23 mouse cellular contexts compared by ENCODE assay signal in genomic region chr6:94814711-94815110, GRCm38 (mm10).
DNase-seq lines count a peak whose midpoint lies in the region; ATAC-seq and TF ChIP-seq lines count a peak whose summit lies in the region.
"Had no signal": no experiment of that assay in that cellular context is flagged by ENCODE, and none has a peak within 500 bp of the region (broad histone marks: within the 10 kb centered on the region; RNA-seq: fewer than 3 reads in every experiment).

No protein-coding gene starts in this region.

- H3K9me3 ChIP-seq in hindbrain, embryonic 12.5 days (replicated peaks) = no peaks in the 10 kb centered on the region
- no peaks in the 10 kb centered on the region for H3K9me3 ChIP-seq in hindbrain, embryonic 10.5 days
- H3K9me3 ChIP-seq in liver, postnatal 0 days (ENCODE audit: low read length) = no peaks in the 10 kb centered on the region
- H3K9me3 ChIP-seq in liver, embryonic 11.5 days (ENCODE audit: control insufficient read depth, low read length) = no peaks in the 10 kb centered on the region
- H3K9me3 ChIP-seq in neural tube, embryonic 11.5 days (ENCODE audit: control insufficient read depth, low read length) = no peaks in the 10 kb centered on the region
- H3K9me3 ChIP-seq: embryonic facial prominence, embryonic 15.5 days; forebrain, embryonic 12.5 days; heart, embryonic 15.5 days; hindbrain, embryonic 15.5 days had no signal

- H3K9ac ChIP-seq in hindbrain, embryonic 12.5 days = no peak overlapping the region
- no peak overlapping the region for H3K9ac ChIP-seq in liver, postnatal 0 days (replicated peaks)
- no peak overlapping the region for H3K9ac ChIP-seq in liver, embryonic 11.5 days (ENCODE audit: low read depth, low read length)
- H3K9ac ChIP-seq in neural tube, embryonic 11.5 days (ENCODE audit: low read length) = no peak overlapping the region
- H3K9ac ChIP-seq: embryonic facial prominence, embryonic 15.5 days; forebrain, embryonic 12.5 days; heart, embryonic 15.5 days; hindbrain, embryonic 15.5 days had no signal

- no peak for TF ChIP-seq CTCF in liver, postnatal 0 days (IDR thresholded peaks at IDR 0.05; ENCODE audit: low read depth)

- H3K27me3 ChIP-seq in hindbrain, embryonic 12.5 days = no peaks in the 10 kb centered on the region
- H3K27me3 ChIP-seq in hindbrain, embryonic 10.5 days (ENCODE audit: insufficient read depth, poor library complexity, severe bottlenecking) = peaks cover 10% of the 10 kb centered on the region
- no peaks in the 10 kb centered on the region for H3K27me3 ChIP-seq in liver, postnatal 0 days (ENCODE audit: insufficient read depth, low read length)
- H3K27me3 ChIP-seq in liver, embryonic 11.5 days (replicated peaks; ENCODE audit: control insufficient read depth, insufficient read depth, low read length) = no peaks in the 10 kb centered on the region
- H3K27me3 ChIP-seq in neural tube, embryonic 11.5 days (ENCODE audit: control insufficient read depth, insufficient read depth, low read length) = no peaks in the 10 kb centered on the region
- H3K27me3 ChIP-seq: embryonic facial prominence, embryonic 15.5 days; forebrain, embryonic 12.5 days; hindbrain, embryonic 15.5 days; Patski had no signal

- H3K4me1 ChIP-seq in hindbrain, embryonic 12.5 days = peaks cover 15% of the 10 kb centered on the region; the same call in 1 of the 2 replicates
- H3K4me1 ChIP-seq in hindbrain, embryonic 10.5 days (replicated peaks) = peaks cover 25% of the 10 kb centered on the region
- H3K4me1 ChIP-seq in liver, postnatal 0 days (ENCODE audit: insufficient read depth) = no peaks in the 10 kb centered on the region
- H3K4me1 ChIP-seq in liver, embryonic 11.5 days (replicated peaks; ENCODE audit: control insufficient read depth, insufficient read depth, low read length) = 0 out of 2 replicates have a peak, but pooled peaks cover 3% of the 10 kb centered on the region
- H3K4me1 ChIP-seq in neural tube, embryonic 11.5 days (ENCODE audit: control insufficient read depth, insufficient read depth, low read length) = peaks cover 18% of the 10 kb centered on the region; the same call in 1 of the 2 replicates

- H3K4me3 ChIP-seq in hindbrain, embryonic 12.5 days = no peak overlapping the region
- H3K4me3 ChIP-seq in hindbrain, embryonic 10.5 days = no peak overlapping the region
- H3K4me3 ChIP-seq in liver, postnatal 0 days (ENCODE audit: low read depth, low read length) = no peak overlapping the region
- no peak overlapping the region for H3K4me3 ChIP-seq in liver, embryonic 11.5 days (ENCODE audit: low read depth, low read length)
- H3K4me3 ChIP-seq in neural tube, embryonic 11.5 days (ENCODE audit: low read depth, low read length) = no peak overlapping the region
- H3K4me3 ChIP-seq: embryonic facial prominence, embryonic 15.5 days; erythroblast, embryonic 14.5 days; forebrain, embryonic 12.5 days; heart, embryonic 15.5 days; hindbrain, embryonic 15.5 days had no signal

- no peaks in the 10 kb centered on the region for H3K36me3 ChIP-seq in hindbrain, embryonic 12.5 days
- H3K36me3 ChIP-seq in hindbrain, embryonic 10.5 days = no peaks in the 10 kb centered on the region
- no peaks in the 10 kb centered on the region for H3K36me3 ChIP-seq in liver, postnatal 0 days (replicated peaks; ENCODE audit: insufficient read depth, low read length)
- no peaks in the 10 kb centered on the region for H3K36me3 ChIP-seq in liver, embryonic 11.5 days (ENCODE audit: control insufficient read depth, insufficient read depth, low read length)
- no peaks in the 10 kb centered on the region for H3K36me3 ChIP-seq in neural tube, embryonic 11.5 days (ENCODE audit: control insufficient read depth, insufficient read depth, low read length)
- H3K36me3 ChIP-seq: embryonic facial prominence, embryonic 15.5 days; forebrain, embryonic 12.5 days; heart, embryonic 15.5 days; hindbrain, embryonic 15.5 days had no signal

- no peak overlapping the region for H3K4me2 ChIP-seq in hindbrain, embryonic 12.5 days (replicated peaks)
- no peak overlapping the region for H3K4me2 ChIP-seq in liver, postnatal 0 days (ENCODE audit: low read depth, low read length)
- H3K4me2 ChIP-seq in liver, embryonic 11.5 days = no peak overlapping the region
- H3K4me2 ChIP-seq in neural tube, embryonic 11.5 days (ENCODE audit: low read depth) = no peak overlapping the region
- H3K4me2 ChIP-seq: embryonic facial prominence, embryonic 15.5 days; forebrain, embryonic 12.5 days; heart, embryonic 11.5 days; heart, embryonic 15.5 days; hindbrain, embryonic 15.5 days had no signal

- WGBS in hindbrain, embryonic 12.5 days = 60% methylated on average over 3 of the region's 3 CpGs
- 70% methylated on average over 3 of the region's 3 CpGs for WGBS in hindbrain, embryonic 10.5 days
- 46% methylated on average over 3 of the region's 3 CpGs for WGBS in liver, postnatal 0 days (ENCODE audit: insufficient replicate concordance)
- 65% methylated on average over 3 of the region's 3 CpGs for WGBS in liver, embryonic 11.5 days
- WGBS in neural tube, embryonic 11.5 days = 45% methylated on average over 3 of the region's 3 CpGs

- no peak for TF ChIP-seq EP300 in liver, postnatal 0 days (IDR thresholded peaks at IDR 0.05; ENCODE audit: low read depth)

- H3K27ac ChIP-seq in hindbrain, embryonic 12.5 days = no peak overlapping the region
- no peak overlapping the region for H3K27ac ChIP-seq in hindbrain, embryonic 10.5 days
- peak overlapping the region; percentile 92 for H3K27ac ChIP-seq in liver, postnatal 0 days (ENCODE audit: low read depth)
- no peak overlapping the region for H3K27ac ChIP-seq in liver, embryonic 11.5 days (ENCODE audit: low read depth, low read length)
- 0 out of 2 replicates have a peak overlapping the region, but pooled peaks have one; percentile 27 for H3K27ac ChIP-seq in neural tube, embryonic 11.5 days (ENCODE audit: low read depth, low read length)
- H3K27ac ChIP-seq: embryonic facial prominence, embryonic 15.5 days; forebrain, embryonic 12.5 days; heart, embryonic 15.5 days; hindbrain, embryonic 15.5 days had no signal

- DNase-seq in hindbrain, embryonic 10.5 days (ENCODE audit: low spot score) = no peak
- peak; percentile 31 for DNase-seq in liver, postnatal 0 days
- DNase-seq in liver, embryonic 11.5 days (ENCODE audit: low spot score) = no peak
- no peak for DNase-seq in neural tube, embryonic 11.5 days (ENCODE audit: low spot score)
- DNase-seq in lung, postnatal 36 days = no peak
- DNase-seq: adrenal gland, adult 2 months; adrenal gland, postnatal 25 days; cerebellum, adult 18-20 months; cerebellum, adult 9-11 months; cerebellum, postnatal 36 days; gastrocnemius, postnatal 10 days; heart, adult 18-20 months; heart, postnatal 14 days had no signal

- 0 out of 2 replicates have a peak, but pooled peaks have one; percentile 2 for ATAC-seq in hindbrain, embryonic 12.5 days (ENCODE audit: low FRiP score)
- ATAC-seq in liver, postnatal 0 days = 0 out of 2 replicates have a peak, but pooled peaks have one; percentile 32
- ATAC-seq in liver, embryonic 11.5 days (replicated peaks; ENCODE audit: low FRiP score) = no peak
- peak; percentile 60; the same call in 1 of the 2 replicates for ATAC-seq in neural tube, embryonic 11.5 days (ENCODE audit: insufficient read depth, low FRiP score, low TSS enrichment)
- ATAC-seq: activated CD4-positive, CD25-positive, alpha-beta regulatory T cell, adult 4 months; forebrain, embryonic 16.5 days; Patski had no signal

Comparison
In these comparisons a context has a peak if more than half of its experiments do, and no peak if none do; other contexts are left out.
1. H3K27ac ChIP-seq: peak in liver, postnatal 0 days (single experiment) and neural tube, embryonic 11.5 days (single experiment); none in hindbrain, embryonic 12.5 days (single experiment), hindbrain, embryonic 10.5 days (single experiment) and liver, embryonic 11.5 days (single experiment).